In genomic region chr19:23036782-23037477, GRCm38 (mm10) we compare ENCODE assay signal across 16 mouse cellular contexts.
DNase-seq lines count a peak whose midpoint lies in the region; ATAC-seq and TF ChIP-seq lines count a peak whose summit lies in the region.
"Had no signal": no experiment of that assay in that cellular context is flagged by ENCODE, and none has a peak within 500 bp of the region (broad histone marks: within the 10 kb centered on the region; RNA-seq: fewer than 3 reads in every experiment).

No protein-coding gene starts in this region.

- DNase-seq in hindbrain, postnatal 0 days (ENCODE audit: low spot score), result no peak
- DNase-seq in hindbrain, embryonic 10.5 days (ENCODE audit: low spot score), result no peak
- DNase-seq in thymus, adult 2 months, result peak; percentile 11
- no peak for DNase-seq in thymus, postnatal 4 days
- peak; percentile 44 to 50 for DNase-seq in layer of hippocampus, adult 2 months (ENCODE audit: low spot score in 2 of 2)
- DNase-seq in thymus, postnatal 36 days, result peak; percentile 7 to 11
- no peak for DNase-seq in spleen, postnatal 10 days (ENCODE audit: low spot score in 2 of 2)
- no peak for DNase-seq in adrenal gland, postnatal 14 days
- DNase-seq: cerebellum, adult 11 months; kidney, adult 8-10 months; lung, postnatal 10 days; midbrain, embryonic 14.5 days had no signal

- H3K4me1 ChIP-seq in hindbrain, postnatal 0 days (ENCODE audit: insufficient read depth, low read length), result 0 out of 2 replicates have a peak, but pooled peaks cover 4% of the 10 kb centered on the region
- no peaks in the 10 kb centered on the region for H3K4me1 ChIP-seq in hindbrain, embryonic 10.5 days (replicated peaks)
- H3K4me1 ChIP-seq in thymus, adult 2 months (replicated peaks; ENCODE audit: control insufficient read depth, insufficient read depth, low read length), result peaks cover 15% of the 10 kb centered on the region
- H3K4me1 ChIP-seq: embryonic facial prominence, embryonic 12.5 days; limb, embryonic 15.5 days had no signal

- no peak overlapping the region for H3K9ac ChIP-seq in hindbrain, postnatal 0 days (replicated peaks; ENCODE audit: low read length)
- H3K9ac ChIP-seq: embryonic facial prominence, embryonic 12.5 days; limb, embryonic 15.5 days; neural tube, embryonic 13.5 days had no signal

- H3K36me3 ChIP-seq in hindbrain, postnatal 0 days (ENCODE audit: insufficient read depth, low read length), result no peaks in the 10 kb centered on the region
- no peaks in the 10 kb centered on the region for H3K36me3 ChIP-seq in hindbrain, embryonic 10.5 days
- no peaks in the 10 kb centered on the region for H3K36me3 ChIP-seq in thymus, adult 2 months (ENCODE audit: control insufficient read depth, insufficient read depth, low read length)
- H3K36me3 ChIP-seq: embryonic facial prominence, embryonic 12.5 days; limb, embryonic 15.5 days; neural tube, embryonic 13.5 days had no signal

- peak; percentile 69; the same call in 1 of the 2 replicates for ATAC-seq in hindbrain, postnatal 0 days

- 35% methylated on average over 11 of the region's 11 CpGs for WGBS in hindbrain, postnatal 0 days
- 58% methylated on average over 11 of the region's 11 CpGs for WGBS in hindbrain, embryonic 10.5 days
- WGBS in thymus, adult 2 months, result 34% methylated on average over 11 of the region's 11 CpGs

- TF ChIP-seq CTCF in hindbrain, postnatal 0 days (IDR thresholded peaks at IDR 0.05; ENCODE audit: low read depth), result no peak
- no peak for TF ChIP-seq CTCF in thymus, adult 2 months (IDR thresholded peaks at IDR 0.05; ENCODE audit: borderline replicate concordance, control insufficient read depth, extremely low read depth, insufficient read depth, low read length, poor library complexity)
- no peak for TF ChIP-seq CTCF in layer of hippocampus, adult 2 months (conservative IDR thresholded peaks at IDR 0.05)

- H3K27me3 ChIP-seq in hindbrain, postnatal 0 days (ENCODE audit: insufficient read depth, low read length), result no peaks in the 10 kb centered on the region
- H3K27me3 ChIP-seq in hindbrain, embryonic 10.5 days (ENCODE audit: insufficient read depth, poor library complexity, severe bottlenecking), result no peaks in the 10 kb centered on the region
- H3K27me3 ChIP-seq in thymus, adult 2 months (ENCODE audit: control insufficient read depth, insufficient read depth, low read length), result no peaks in the 10 kb centered on the region
- H3K27me3 ChIP-seq: CH12.LX; embryonic facial prominence, embryonic 12.5 days; limb, embryonic 15.5 days; neural tube, embryonic 13.5 days had no signal

- TF ChIP-seq POLR2A in thymus, adult 2 months (IDR thresholded peaks at IDR 0.05; ENCODE audit: control insufficient read depth, extremely low read depth, insufficient read depth, low read length, poor library complexity), result no peak

- H3K27ac ChIP-seq in hindbrain, postnatal 0 days, result no peak overlapping the region
- H3K27ac ChIP-seq in hindbrain, embryonic 10.5 days, result no peak overlapping the region
- peak overlapping the region; percentile 60; the same call in 1 of the 2 replicates for H3K27ac ChIP-seq in thymus, adult 2 months (ENCODE audit: control insufficient read depth, insufficient read depth, low read length)
- H3K27ac ChIP-seq in layer of hippocampus, adult 2 months, result peak overlapping the region; percentile 80
- H3K27ac ChIP-seq: embryonic facial prominence, embryonic 12.5 days; limb, embryonic 15.5 days; neural tube, embryonic 13.5 days had no signal

- no peaks in the 10 kb centered on the region for H3K9me3 ChIP-seq in hindbrain, postnatal 0 days (ENCODE audit: low read length)
- no peaks in the 10 kb centered on the region for H3K9me3 ChIP-seq in hindbrain, embryonic 10.5 days
- H3K9me3 ChIP-seq: embryonic facial prominence, embryonic 12.5 days; limb, embryonic 15.5 days; neural tube, embryonic 13.5 days had no signal

- H3K4me2 ChIP-seq in hindbrain, postnatal 0 days (ENCODE audit: low read depth, low read length), result no peak overlapping the region
- H3K4me2 ChIP-seq: embryonic facial prominence, embryonic 12.5 days; limb, embryonic 15.5 days; neural tube, embryonic 13.5 days had no signal

- no peak overlapping the region for H3K4me3 ChIP-seq in hindbrain, postnatal 0 days (ENCODE audit: low read length)
- no peak overlapping the region for H3K4me3 ChIP-seq in hindbrain, embryonic 10.5 days
- H3K4me3 ChIP-seq in thymus, adult 2 months (ENCODE audit: control insufficient read depth, insufficient read depth, low read length), result no peak overlapping the region
- H3K4me3 ChIP-seq in layer of hippocampus, adult 2 months, result no peak overlapping the region; the same call in 1 of the 2 replicates
- H3K4me3 ChIP-seq: embryonic facial prominence, embryonic 12.5 days; limb, embryonic 15.5 days; neural tube, embryonic 13.5 days had no signal

Comparison
In these comparisons a context has a peak if more than half of its experiments do, and no peak if none do; other contexts are left out.
1. DNase-seq: peak in thymus, adult 2 months (single experiment), layer of hippocampus, adult 2 months (2 of 2) and thymus, postnatal 36 days (2 of 2); none in hindbrain, postnatal 0 days (single experiment), hindbrain, embryonic 10.5 days (single experiment), thymus, postnatal 4 days (single experiment), spleen, postnatal 10 days (0 of 2) and adrenal gland, postnatal 14 days (single experiment).
2. H3K27ac ChIP-seq: peak in thymus, adult 2 months (single experiment) and layer of hippocampus, adult 2 months (single experiment); none in hindbrain, postnatal 0 days (single experiment) and hindbrain, embryonic 10.5 days (single experiment).